Mouse (Mus musculus) frontal cortex, adult 2 months (tissue): Measurements from ENCODE around the gene Fam114a1. TPM values are rescaled to one million over a fixed set of nuclear protein-coding genes. Genes with fewer than 3 reads are reported as not detected.
A peak's percentile ranks its signal among the peaks of the same experiment; 100 is the strongest.

Experiments
- DNase-seq, 2 experiments: peaks; one replicate each; pipeline ENCODE4 v3.0.0; 2022; ENCODE audit warnings: low spot score in 1 of 2; ENCODE audit errors: extremely low spot score in 1 of 2
- polyA plus RNA-seq: library from polyadenylated mRNA; depleted of rRNA; stranded (reverse); fragments of >200 nt; gene quantifications from 2 replicates; pipeline ENCODE4 v1.2.3, GENCODE M21; 2012; rRNA removed

Fam114a1 gene
- polyA plus RNA-seq: 6.2 and 6.4 TPM in 2 replicates

GRCm38 (mm10) chr5:64969861-64970771 lies at the start of gene Fam114a1:
Fam114a1 (plus strand) TSS chr5:64970071.
- peak in 1 of 2 experiments; percentile 19 for DNase-seq

DNA sequence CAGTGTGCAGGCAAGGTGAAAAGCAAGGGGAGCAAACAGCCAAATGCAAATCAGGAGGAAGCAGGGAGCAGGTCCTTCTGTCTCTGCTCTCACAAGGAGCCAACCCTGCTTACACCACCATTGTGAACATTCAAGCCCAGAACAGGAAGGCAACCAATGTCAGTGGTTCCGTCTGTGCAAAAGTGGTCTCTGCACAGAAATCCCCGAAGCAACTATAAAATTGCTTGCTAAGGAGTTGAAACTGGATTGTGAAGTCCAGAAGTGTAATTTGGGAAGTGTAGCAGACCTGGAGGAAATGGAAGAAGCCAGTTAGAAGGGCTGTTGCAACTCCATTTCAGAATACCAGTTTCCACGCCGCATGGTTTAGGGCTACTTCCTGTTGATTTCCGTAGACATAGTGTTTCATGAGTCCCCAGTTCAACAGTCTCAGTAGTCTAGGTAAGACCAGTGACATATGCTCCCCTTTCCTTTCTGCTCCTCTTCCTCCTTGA lies 46.9 kb upstream of the Fam114a1 start:
- DNase-seq: no peak

- DNase-seq: no peak
Measured at GRCm38 (mm10) chr5:64932215-64932614, 37.7 kb upstream of the Fam114a1 start.

DNA sequence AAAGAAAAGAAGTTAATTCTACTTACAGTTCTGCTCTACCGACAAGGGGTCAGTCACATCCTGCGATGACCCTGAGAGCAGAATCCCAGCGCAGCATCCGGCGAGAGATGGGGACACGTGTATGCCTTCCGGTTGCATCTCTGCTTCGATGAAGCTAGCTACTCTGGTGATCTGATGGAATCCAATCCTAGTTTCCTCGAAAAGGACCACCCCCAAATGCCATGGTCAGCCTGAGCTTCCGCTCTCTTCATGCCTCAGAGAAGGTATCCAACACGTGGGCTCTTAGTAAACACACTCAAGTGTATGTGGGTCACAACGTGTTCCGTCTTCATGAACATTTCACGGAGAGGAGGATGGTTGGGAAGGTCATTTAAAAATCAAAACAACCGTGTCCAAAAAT lies 37.1 kb upstream of the Fam114a1 start:
- no peak for DNase-seq

GRCm38 (mm10) chr5:64951486-64951885 lies 18.4 kb upstream of the Fam114a1 start:
- DNase-seq: peak in 1 of 2 experiments; percentile 47

DNA sequence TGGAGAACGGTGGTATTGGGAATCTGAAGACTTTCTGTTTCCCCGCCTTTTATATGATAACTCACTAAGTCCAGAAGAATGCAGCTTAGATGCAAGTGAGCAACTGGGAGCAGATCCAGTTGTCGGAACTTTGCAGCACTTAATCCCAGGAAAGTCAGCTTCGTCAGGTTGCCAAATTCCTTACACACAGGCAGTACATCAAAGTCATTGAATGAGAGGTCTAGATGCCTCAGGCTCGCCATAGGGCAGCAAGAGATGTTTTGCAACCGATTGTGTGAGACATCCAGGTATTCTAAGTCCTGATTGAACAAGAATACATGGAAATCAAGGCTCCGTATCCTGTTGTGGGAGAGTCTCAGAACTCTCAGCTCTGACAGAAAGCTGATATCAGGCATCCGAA lies 14.9 kb upstream of the Fam114a1 start:
- DNase-seq: no peak

DNA sequence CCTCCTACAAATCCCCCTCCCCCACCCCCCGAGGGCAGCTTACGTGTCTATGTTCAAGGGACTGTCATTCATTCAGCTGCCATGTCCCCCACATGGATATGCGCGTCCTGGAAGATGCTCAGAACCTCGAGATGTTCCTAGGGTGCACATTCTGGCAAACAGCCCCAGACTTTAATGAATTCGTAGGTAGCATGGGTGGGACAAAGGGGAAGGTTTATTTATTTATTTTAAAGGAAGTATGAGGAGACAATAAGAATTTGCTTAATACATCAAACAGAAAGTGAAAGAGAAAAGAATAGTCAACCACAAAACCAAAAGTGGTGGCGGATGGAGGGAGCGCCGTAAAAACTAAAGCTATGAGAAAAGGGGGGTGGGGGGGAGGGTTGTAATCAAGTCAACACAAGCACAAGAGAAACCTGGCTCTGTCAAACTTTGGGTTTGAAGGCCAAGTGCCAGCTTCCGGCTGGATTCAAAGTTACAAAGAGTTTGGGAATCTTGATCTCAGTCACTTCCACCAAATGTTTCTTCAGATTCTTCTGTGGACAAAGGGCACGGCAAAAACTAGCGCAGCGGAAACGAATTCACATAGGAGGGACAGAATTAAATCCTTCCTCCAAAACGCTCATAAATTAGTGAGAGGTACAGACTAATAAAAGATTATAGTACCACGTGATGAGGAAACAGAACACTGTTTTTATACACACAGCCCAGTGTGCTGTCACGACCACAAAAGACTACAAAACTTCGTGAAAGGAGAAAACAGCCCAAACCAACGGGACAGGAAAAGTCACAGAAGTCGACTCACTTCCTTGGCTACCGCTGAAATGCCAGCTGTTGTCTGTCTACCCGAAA lies 10.7 kb upstream of the Fam114a1 start:
- no peak for DNase-seq

DNA sequence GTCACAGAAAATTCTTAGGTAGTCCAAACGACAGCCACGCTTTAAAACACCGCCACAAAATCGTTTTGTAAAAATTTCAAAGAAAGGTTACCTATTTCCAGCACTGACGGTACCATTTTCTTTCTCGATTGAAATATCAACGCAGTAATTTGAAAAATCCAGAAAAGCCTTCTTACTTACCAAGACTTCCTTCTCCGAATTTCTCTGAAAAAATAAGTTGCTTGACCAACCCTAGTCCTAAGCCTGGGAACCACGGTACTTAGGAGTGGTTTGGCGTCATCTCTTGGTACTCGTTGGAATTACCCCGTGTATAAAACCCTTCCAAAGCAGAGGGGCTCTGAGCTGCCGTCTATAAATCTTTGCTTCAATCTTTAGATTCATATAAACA lies 10.0 kb upstream of the Fam114a1 start, which contains the start of gene Tlr6:
Gene Tlr6, minus strand, starts transcription at position 255 of the 388 bp plus-strand sequence.
- DNase-seq: peak in 1 of 2 experiments; percentile 78

DNA sequence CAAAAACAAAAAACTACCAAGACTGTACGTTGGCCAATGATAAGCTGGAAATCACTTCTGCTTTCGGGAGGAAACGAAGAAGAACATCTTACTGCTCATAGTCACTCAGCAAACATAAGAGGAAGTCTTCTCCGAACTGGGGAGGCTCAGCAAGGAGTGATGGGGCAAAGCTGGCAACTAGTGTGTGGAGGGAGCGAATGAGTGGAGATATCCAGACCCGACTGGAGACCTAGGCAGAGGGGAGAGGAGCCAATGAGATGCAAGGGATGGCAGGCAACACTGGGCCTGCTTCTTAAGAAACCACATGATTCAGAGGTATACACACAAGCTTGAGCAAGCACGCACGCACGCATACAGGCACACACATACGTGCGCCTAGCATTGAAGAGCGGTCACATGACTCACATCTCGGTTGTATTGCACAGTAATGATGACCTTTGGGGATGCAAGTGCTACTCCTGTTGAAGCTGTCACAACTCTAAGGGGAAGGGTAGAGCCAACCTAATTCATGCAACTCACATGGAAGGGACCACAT lies 8.9 kb upstream of the Fam114a1 start:
- no peak for DNase-seq

DNA sequence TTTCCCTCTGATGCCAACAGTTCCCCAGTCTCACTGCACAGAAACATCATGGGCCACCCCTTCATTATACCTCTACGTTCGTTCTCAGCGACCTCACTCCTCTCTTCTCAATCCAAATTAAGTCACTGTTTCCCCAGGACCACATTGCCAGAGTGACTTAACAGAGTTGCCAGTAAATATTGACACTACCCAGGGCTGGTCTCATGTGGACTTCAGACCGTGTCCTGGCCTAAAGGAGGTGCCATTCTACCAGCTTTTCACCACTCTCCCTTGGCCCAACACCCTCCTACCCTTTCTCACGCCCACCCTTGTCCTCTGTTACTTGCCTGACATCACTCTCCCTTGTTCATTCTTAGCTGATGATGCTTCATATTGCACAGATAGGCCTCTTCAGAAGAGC lies 6.6 kb upstream of the Fam114a1 start:
- no peak for DNase-seq

GRCm38 (mm10) chr5:64963735-64964134 lies 6.1 kb upstream of the Fam114a1 start:
- DNase-seq: no peak

GRCm38 (mm10) chr5:64968961-64969860 lies 660 bp upstream of the Fam114a1 start:
- DNase-seq: no peak

GRCm38 (mm10) chr5:64975121-64975520 lies 5.2 kb downstream of the Fam114a1 start:
- no peak for DNase-seq

GRCm38 (mm10) chr5:64977128-64977527 lies 7.3 kb downstream of the Fam114a1 start:
- peak in 1 of 2 experiments; percentile 11 for DNase-seq

DNA sequence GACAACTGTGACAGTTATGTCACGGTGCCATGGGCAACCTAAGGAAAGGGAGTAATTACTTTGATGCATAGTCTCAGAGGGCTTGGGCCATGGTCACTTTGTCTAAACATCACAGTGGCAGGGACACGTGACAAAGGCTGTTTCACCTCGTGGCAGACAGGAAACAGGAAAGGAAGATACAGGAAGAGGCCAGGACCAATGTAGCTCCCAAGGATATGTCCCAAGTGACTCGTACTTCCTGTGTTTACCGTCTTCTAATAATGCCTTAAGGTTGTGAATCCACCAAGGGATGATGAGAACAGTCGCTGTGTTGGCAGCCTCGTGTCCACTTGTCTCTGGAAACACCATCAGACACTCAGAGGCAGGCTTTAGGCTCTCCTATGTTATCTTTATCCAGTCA lies 16.1 kb downstream of the Fam114a1 start:
- DNase-seq: no peak

DNA sequence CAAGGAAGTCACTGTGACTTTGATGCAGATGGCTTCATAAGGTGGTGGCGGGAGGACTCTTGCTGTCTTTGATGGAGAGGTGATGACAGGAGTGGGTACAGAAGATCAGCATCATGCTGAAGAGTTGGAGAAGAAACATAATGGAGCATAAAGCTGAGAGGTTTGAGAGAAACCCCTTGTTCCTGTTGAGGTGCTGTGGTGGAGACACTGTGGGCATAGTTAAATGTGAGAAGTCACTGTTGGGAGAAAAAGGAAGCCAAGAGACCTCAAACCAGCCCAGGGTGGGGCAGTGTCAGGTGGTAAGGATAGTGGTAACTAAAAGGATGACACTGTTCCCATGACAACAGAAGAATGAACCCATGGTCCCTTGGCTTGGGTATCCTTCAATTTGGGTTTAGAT lies 20.1 kb downstream of the Fam114a1 start:
- no peak for DNase-seq

- peak in 1 of 2 experiments; percentile 31 for DNase-seq
Measured at GRCm38 (mm10) chr5:64992540-64992939, 22.7 kb downstream of the Fam114a1 start.

DNA sequence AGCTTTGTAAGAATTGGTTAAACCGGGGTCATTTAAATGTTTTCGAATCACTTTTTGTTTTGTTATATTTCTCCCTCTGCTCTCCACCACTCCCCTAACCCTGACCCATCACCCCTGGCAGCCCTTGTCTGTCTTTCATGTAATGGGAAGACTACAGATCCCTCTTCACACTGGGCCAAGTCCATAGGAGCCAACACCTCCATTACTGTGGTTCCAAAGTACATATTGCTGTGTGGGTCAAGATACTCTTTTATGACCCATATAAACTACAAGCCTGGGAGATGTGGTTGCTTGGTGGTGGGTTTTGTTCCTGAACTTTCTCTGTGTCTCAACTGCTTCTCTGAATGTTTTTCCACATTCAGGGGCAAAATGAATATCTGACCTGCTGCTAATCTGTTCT lies 25.5 kb downstream of the Fam114a1 start:
- no peak for DNase-seq

GRCm38 (mm10) chr5:65002940-65003824 lies 33.3 kb downstream of the Fam114a1 start:
- DNase-seq: peak in 1 of 2 experiments; percentile 71
